Mouse (Mus musculus) kidney, adult 2 months (tissue): Measurements from ENCODE around the gene Nat14. TPM values are rescaled to one million over a fixed set of nuclear protein-coding genes. Genes with fewer than 3 reads are reported as not detected.

Experiments
- DNase-seq: peaks from one replicate; pipeline ENCODE4 v3.0.0; 2021
- H3K27ac ChIP-seq: fragments of 200-500 bp; 2 replicates; pipeline ENCODE4 v1.5.1; 2012; ENCODE audit warnings: low read depth, low read length, control low read depth, inconsistent platforms; ENCODE audit not compliant: insufficient read depth
- H3K27me3 ChIP-seq: fragments of 200-500 bp; replicated peaks from 2 replicates; pipeline ENCODE4 v1.6.1; 2012; ENCODE audit warnings: mild to moderate bottlenecking, moderate library complexity, low read length, inconsistent platforms; ENCODE audit not compliant: control insufficient read depth, insufficient read depth
- H3K36me3 ChIP-seq: fragments of 200-500 bp; 2 replicates; pipeline ENCODE4 v1.6.1; 2012; ENCODE audit warnings: mild to moderate bottlenecking, moderate library complexity, low read length, inconsistent platforms; ENCODE audit not compliant: control insufficient read depth, insufficient read depth
- H3K4me1 ChIP-seq: fragments of 200-500 bp; 2 replicates; pipeline ENCODE4 v1.6.1; 2011; ENCODE audit warnings: low read length; ENCODE audit not compliant: control insufficient read depth, insufficient read depth
- H3K4me3 ChIP-seq: fragments of 200-500 bp; 2 replicates; pipeline ENCODE4 v1.5.1; 2011; ENCODE audit warnings: mild to moderate bottlenecking, low read depth, low read length, control low read depth; ENCODE audit not compliant: insufficient read depth
- CTCF ChIP-seq: fragments of 200-500 bp; conservative IDR thresholded peaks from 2 replicates; pipeline ENCODE4 v1.5.1; 2011; ENCODE audit warnings: low read depth, mild to moderate bottlenecking, control low read depth, low read length, moderate library complexity, mixed read lengths; ENCODE audit not compliant: insufficient read depth, insufficient read length
- POLR2A ChIP-seq: fragments of 200-500 bp; IDR thresholded peaks from one replicate; pipeline ENCODE4 v1.6.1; 2011; ENCODE audit warnings: low read depth, low read length, control low read depth
- WGBS: fragments of 180-500 bp; shearing (Covaris S2); methylation state at CpG from one replicate; pipeline ENCODE4 v1.1.7; 2018; 5-methylcytosine and 5-hydroxymethylcytosine counted together
- polyA plus RNA-seq: library from polyadenylated mRNA; depleted of rRNA; stranded (reverse); fragments of >200 nt; gene quantifications from 2 replicates; pipeline ENCODE4 v1.2.3, GENCODE M21; 2012

Nat14 gene
- polyA plus RNA-seq, 1 experiment = 5.7 TPM

DNA sequence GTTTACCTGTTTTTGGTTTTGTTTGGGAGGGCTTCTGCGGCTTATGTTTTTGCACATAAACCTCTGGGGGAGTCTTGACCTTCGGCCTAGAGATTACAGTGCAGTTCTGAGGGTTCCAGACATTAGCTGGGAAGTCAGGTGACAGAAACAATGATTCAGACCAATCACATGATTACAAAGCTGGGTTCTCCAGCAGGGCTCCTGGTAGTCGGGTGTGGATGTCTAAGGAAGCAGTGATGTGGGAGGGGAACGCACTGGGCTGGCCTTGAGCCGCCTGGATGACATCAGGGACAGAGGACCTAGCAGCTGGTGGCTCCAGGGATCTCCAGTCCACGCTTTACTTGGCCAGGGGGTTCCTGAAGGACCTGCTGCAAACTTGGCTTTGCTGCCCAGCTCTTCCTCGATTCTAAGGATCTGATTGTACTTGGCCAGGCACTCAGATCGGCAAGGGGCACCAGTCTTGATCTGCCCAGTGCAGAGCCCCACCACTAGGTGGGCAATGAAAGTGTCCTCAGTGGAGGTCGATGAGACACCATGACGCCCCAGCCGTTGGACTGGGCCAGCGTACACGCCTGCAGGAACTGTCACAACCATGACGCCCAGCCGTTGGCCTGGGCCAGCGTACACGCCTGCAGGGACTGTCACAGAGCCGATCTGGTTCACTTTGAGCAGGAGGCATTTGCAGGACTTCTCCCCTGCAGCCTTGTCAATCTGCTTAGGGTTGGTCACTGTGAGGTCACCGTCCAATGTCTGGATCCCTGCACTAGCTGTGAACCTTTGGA lies 28.9 kb downstream of the Nat14 start:
- no peak overlapping the region for H3K27ac ChIP-seq
- no peak overlapping the region for H3K4me3 ChIP-seq
- WGBS = 84% methylated on average over 19 of the region's 19 CpGs
- H3K36me3 ChIP-seq = no peaks in the 10 kb centered on the region
- no peaks in the 10 kb centered on the region for H3K4me1 ChIP-seq
- H3K27me3 ChIP-seq = no peaks in the 10 kb centered on the region
- DNase-seq = no peak
- TF ChIP-seq CTCF = no peak
- TF ChIP-seq POLR2A = no peak

- 38% methylated on average over 10 of the region's 10 CpGs for WGBS
- Histone ChIP-seq H3K36me3 (no peaks in the 10 kb centered on the region), H3K27me3 (no peaks in the 10 kb centered on the region), H3K4me3 (no peak overlapping the region), H3K27ac (no peak overlapping the region), H3K4me1 (no peaks in the 10 kb centered on the region)
- no peak for TF ChIP-seq CTCF
- no peak for TF ChIP-seq POLR2A
- DNase-seq = no peak
Observed at GRCm38 (mm10) chr7:4953815-4954445, 32.1 kb downstream of the Nat14 start.

- no peak for DNase-seq
- H3K36me3 ChIP-seq = no peaks in the 10 kb centered on the region
- TF ChIP-seq CTCF (no peak), POLR2A (no peak)
- H3K27ac ChIP-seq = no peak overlapping the region
- H3K4me3 ChIP-seq = no peak overlapping the region
- no peaks in the 10 kb centered on the region for H3K4me1 ChIP-seq
- 80% methylated on average over 10 of the region's 10 CpGs for WGBS
- H3K27me3 ChIP-seq = no peaks in the 10 kb centered on the region
Observed at GRCm38 (mm10) chr7:4957361-4957760, 35.5 kb downstream of the Nat14 start.

GRCm38 (mm10) chr7:4963527-4963926 lies 41.7 kb downstream of the Nat14 start:
- TF ChIP-seq POLR2A = no peak
- no peak for TF ChIP-seq CTCF
- no peak for DNase-seq

GRCm38 (mm10) chr7:4964272-4964671 lies 42.4 kb downstream of the Nat14 start, which contains the start of gene Sbk2:
TSS of gene Sbk2 (minus strand) at chr7:4964406.
- no peak within 1 kb of the TSS for H3K27ac ChIP-seq
- peak; percentile 75 for DNase-seq
- no peaks in the 10 kb centered on the region for H3K36me3 ChIP-seq
- 5% methylated on average over 10 of the region's 10 CpGs for WGBS
- TF ChIP-seq POLR2A = no peak
- TF ChIP-seq CTCF = peak; percentile 63
- H3K27me3 ChIP-seq = no peaks in the 10 kb centered on the region
- no peak within 1 kb of the TSS for H3K4me3 ChIP-seq
- no peaks in the 10 kb centered on the region for H3K4me1 ChIP-seq

More at GRCm38 (mm10) chr7:4963527-4963926, 41.7 kb downstream of the Nat14 start:
- 69% methylated on average over 5 of the region's 5 CpGs for WGBS
- Histone ChIP-seq H3K36me3 (no peaks in the 10 kb centered on the region), H3K4me1 (no peaks in the 10 kb centered on the region), H3K27me3 (no peaks in the 10 kb centered on the region), H3K4me3 (no peak overlapping the region), H3K27ac (no peak overlapping the region)

- Histone ChIP-seq H3K27ac (no peak overlapping the region), H3K4me3 (no peak overlapping the region), H3K36me3 (no peaks in the 10 kb centered on the region), H3K4me1 (no peaks in the 10 kb centered on the region), H3K27me3 (no peaks in the 10 kb centered on the region)
- 86% methylated on average over 5 of the region's 5 CpGs for WGBS
- TF ChIP-seq CTCF = no peak
- TF ChIP-seq POLR2A = no peak
- DNase-seq = no peak
Observed at GRCm38 (mm10) chr7:4964988-4965387, 43.2 kb downstream of the Nat14 start.

- Histone ChIP-seq H3K4me3 (no peak within 1 kb of the TSS), H3K4me1 (no peaks in the 10 kb centered on the region), H3K27ac (no peak within 1 kb of the TSS), H3K36me3 (no peaks in the 10 kb centered on the region), H3K27me3 (no peaks in the 10 kb centered on the region)
- DNase-seq = no peak
- 46% methylated on average over 6 of the region's 6 CpGs for WGBS
- TF ChIP-seq POLR2A (no peak), CTCF (no peak)
Observed at GRCm38 (mm10) chr7:4971068-4971467, 49.2 kb downstream of the Nat14 start, which contains the start of gene Sbk3. TSS of gene Sbk3 (minus strand) at chr7:4971168.
